Mouse (Mus musculus): ENCODE data around the gene Vmn2r71. TPM values are rescaled to one million over a fixed set of nuclear protein-coding genes. Genes with fewer than 3 reads are reported as not detected.

Gene Vmn2r71
- polyA plus RNA-seq (2015; fragmentation: Nextera tagmentation; extraction: Ambion mirVana) = not detected in 2 replicates

GRCm38 (mm10) chr7:85562787-85563186 is at the start of gene Vmn2r71:
Gene Vmn2r71 (plus strand): TSS chr7:85563087.

GRCm38 (mm10) chr7:85569092-85569491 is 6.2 kb downstream of the Vmn2r71 start, which contains the start of gene Vmn2r70:
Gene Vmn2r70 (minus strand): TSS chr7:85569192.

Other genes with a start within 250 kb of the Vmn2r71 start
- not detected in 2 replicates for gene Vmn2r69, start 147.2 kb upstream of the Vmn2r71 start, polyA plus RNA-seq (2015; fragmentation: Nextera tagmentation; extraction: Ambion mirVana)
- gene Vmn2r70, start 6.1 kb downstream of the Vmn2r71 start, polyA plus RNA-seq (2015; fragmentation: Nextera tagmentation; extraction: Ambion mirVana) = not detected in 2 replicates
- not detected in 2 replicates for gene Vmn2r72, start 192.0 kb downstream of the Vmn2r71 start, polyA plus RNA-seq (2015; fragmentation: Nextera tagmentation; extraction: Ambion mirVana)

Data from neural tube, postnatal 0 days (tissue).